Mouse (Mus musculus): Measurements from ENCODE around the gene Fam57b. TPM values are rescaled to one million over a fixed set of nuclear protein-coding genes. Genes with fewer than 3 reads are reported as not detected.

Fam57b gene
- polyA plus RNA-seq, 1 experiment from 2014 or later = 52.8 TPM

DNA sequence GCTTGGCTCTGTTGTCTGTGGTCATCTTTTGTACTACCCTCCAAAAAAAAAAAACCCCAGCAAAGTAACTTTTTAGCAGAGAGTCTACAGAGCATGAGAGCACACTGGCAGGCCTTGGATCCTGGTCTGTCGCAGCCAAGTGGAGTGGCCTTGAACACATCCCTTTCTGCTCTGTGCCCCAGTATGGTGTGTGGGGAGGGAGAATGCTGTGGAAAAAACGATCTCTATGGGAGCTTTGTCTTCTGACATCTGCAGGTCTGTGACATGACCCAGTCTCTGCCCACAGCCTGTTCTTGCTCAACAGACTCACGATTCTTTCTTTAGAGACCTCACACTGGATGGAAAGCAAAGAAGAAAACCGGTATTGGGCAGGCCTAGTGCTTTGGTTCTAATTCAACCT, 36.5 kb upstream of the Fam57b start:
- no peaks in the 10 kb centered on the region for H3K9me3 ChIP-seq (ENCODE audit: control insufficient read depth, low read length)
- peak overlapping the region; percentile 69 for H3K4me2 ChIP-seq (ENCODE audit: low read length)
- peak overlapping the region; percentile 64 for H3K4me3 ChIP-seq (ENCODE audit: low read length)
- 56% methylated on average over 4 of the region's 4 CpGs for WGBS
- peaks cover 21% of the 10 kb centered on the region for H3K4me1 ChIP-seq (ENCODE audit: control insufficient read depth, insufficient read depth, low read depth, low read length)
- peak overlapping the region; percentile 88 for H3K27ac ChIP-seq (ENCODE audit: low read depth, low read length)
- H3K9ac ChIP-seq (ENCODE audit: low read depth, low read length) = peak overlapping the region; percentile 83; the same call in 1 of the 2 replicates
- no peak for ATAC-seq
- H3K27me3 ChIP-seq (replicated peaks; ENCODE audit: control insufficient read depth, insufficient read depth, low read length) = no peaks in the 10 kb centered on the region
- peaks cover 10% of the 10 kb centered on the region for H3K36me3 ChIP-seq (ENCODE audit: control insufficient read depth, insufficient read depth, low read length)

GRCm38 (mm10) chr7:126761529-126762067, 35.9 kb upstream of the Fam57b start:
- peak overlapping the region; percentile 69; the same call in 1 of the 2 replicates for H3K4me2 ChIP-seq (ENCODE audit: low read length)
- WGBS = 75% methylated on average over 6 of the region's 6 CpGs
- no peak overlapping the region; the same call in 1 of the 2 replicates for H3K4me3 ChIP-seq (ENCODE audit: low read length)

DNA sequence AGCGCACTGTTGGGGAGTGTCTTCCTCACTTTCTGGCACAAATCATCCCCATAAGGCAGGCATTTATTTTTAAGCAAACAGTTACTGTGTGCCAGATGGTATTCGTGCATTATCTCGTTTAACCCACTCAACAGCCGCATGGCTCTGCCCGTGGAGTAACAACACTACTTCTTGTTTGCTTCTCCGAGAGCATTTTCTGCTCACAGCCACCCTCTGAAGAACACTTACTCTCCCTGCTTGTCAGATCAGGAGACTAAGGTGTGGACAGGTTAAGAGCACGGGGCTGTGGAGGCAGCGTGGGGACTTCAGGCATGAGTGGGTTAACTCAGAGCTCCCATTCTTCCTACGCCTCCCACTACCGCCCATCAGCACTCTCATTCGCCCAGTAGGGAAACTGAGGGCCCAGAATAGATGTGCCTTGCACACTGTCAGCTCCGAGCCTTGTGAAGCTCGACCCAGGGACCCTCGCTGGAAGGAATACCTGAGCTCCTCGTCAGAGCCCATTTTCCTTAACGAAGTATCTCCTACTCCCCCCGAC, 34.9 kb upstream of the Fam57b start:
- H3K9ac ChIP-seq (ENCODE audit: low read depth, low read length) = peak overlapping the region; percentile 35; the same call in 1 of the 2 replicates
- no peak for ATAC-seq

More at GRCm38 (mm10) chr7:126761529-126762067, 35.9 kb upstream of the Fam57b start:
- ATAC-seq = no peak
- Histone ChIP-seq H3K27ac (ENCODE audit: low read depth, low read length) (no peak overlapping the region), H3K27me3 (replicated peaks; ENCODE audit: control insufficient read depth, insufficient read depth, low read length) (no peaks in the 10 kb centered on the region), H3K9me3 (ENCODE audit: control insufficient read depth, low read length) (no peaks in the 10 kb centered on the region), H3K9ac (ENCODE audit: low read depth, low read length) (0 out of 2 replicates have a peak overlapping the region, but pooled peaks have one; percentile 83), H3K36me3 (ENCODE audit: control insufficient read depth, insufficient read depth, low read length) (peaks cover 15% of the 10 kb centered on the region), H3K4me1 (ENCODE audit: control insufficient read depth, insufficient read depth, low read depth, low read length) (peaks cover 21% of the 10 kb centered on the region)

DNA sequence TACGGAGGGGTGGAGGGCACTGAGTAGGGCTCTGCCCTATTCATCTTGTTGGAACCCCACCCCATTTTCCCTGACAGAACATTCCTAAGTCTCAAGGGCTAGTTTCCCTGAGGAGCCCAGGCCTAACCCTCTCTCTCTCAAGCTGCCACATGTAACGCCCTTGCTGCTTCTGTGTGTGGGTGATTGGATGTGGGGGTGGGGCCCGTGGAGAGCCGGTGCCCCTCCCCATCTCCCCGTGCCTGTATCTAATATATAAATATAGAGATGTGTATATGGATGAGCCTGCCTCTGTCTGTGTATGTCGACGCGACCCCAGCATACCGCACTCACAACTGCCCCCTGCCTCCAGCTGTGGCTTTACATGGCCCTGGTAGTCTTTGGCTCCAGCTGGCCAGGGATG, 31.9 kb upstream of the Fam57b start:
- Histone ChIP-seq H3K9me3 (ENCODE audit: control insufficient read depth, low read length) (no peaks in the 10 kb centered on the region), H3K36me3 (ENCODE audit: control insufficient read depth, insufficient read depth, low read length) (peaks cover 27% of the 10 kb centered on the region), H3K4me2 (ENCODE audit: low read length) (no peak overlapping the region), H3K9ac (ENCODE audit: low read depth, low read length) (no peak overlapping the region), H3K4me3 (ENCODE audit: low read length) (no peak overlapping the region), H3K27ac (ENCODE audit: low read depth, low read length) (no peak overlapping the region), H3K4me1 (ENCODE audit: control insufficient read depth, insufficient read depth, low read depth, low read length) (peaks cover 17% of the 10 kb centered on the region), H3K27me3 (replicated peaks; ENCODE audit: control insufficient read depth, insufficient read depth, low read length) (no peaks in the 10 kb centered on the region)
- 87% methylated on average over 9 of the region's 9 CpGs for WGBS
- no peak for ATAC-seq

More for the DNA sequence above, 34.9 kb upstream of the Fam57b start:
- Histone ChIP-seq H3K27ac (ENCODE audit: low read depth, low read length) (0 out of 2 replicates have a peak overlapping the region, but pooled peaks have one; percentile 27), H3K4me1 (ENCODE audit: control insufficient read depth, insufficient read depth, low read depth, low read length) (peaks cover 21% of the 10 kb centered on the region), H3K36me3 (ENCODE audit: control insufficient read depth, insufficient read depth, low read length) (peaks cover 20% of the 10 kb centered on the region), H3K4me3 (ENCODE audit: low read length) (peak overlapping the region; percentile 11), H3K9me3 (ENCODE audit: control insufficient read depth, low read length) (no peaks in the 10 kb centered on the region), H3K4me2 (ENCODE audit: low read length) (peak overlapping the region; percentile 7), H3K27me3 (replicated peaks; ENCODE audit: control insufficient read depth, insufficient read depth, low read length) (no peaks in the 10 kb centered on the region)
- 63% methylated on average over 17 of the region's 17 CpGs for WGBS

DNA sequence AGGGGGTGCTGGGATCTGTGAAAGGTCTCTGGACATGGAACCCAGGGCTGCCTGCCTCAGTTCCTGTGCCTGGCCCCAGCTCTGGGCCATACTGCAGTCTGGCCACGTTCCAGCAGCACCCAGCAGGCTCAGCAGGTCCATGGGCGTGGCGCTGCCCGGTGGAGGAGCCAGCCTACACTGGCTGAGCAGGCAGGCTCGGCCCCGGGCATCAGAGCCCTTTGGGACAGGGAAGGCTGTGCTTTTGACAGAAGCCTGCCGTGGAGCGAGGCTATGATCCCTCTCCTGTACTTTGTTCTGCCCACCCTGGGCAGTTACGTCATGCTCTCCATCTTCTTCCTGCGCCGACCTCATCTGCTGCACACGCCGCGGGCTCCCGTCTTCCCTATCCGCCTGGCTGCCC, 31.3 kb upstream of the Fam57b start, which contains the start of gene Gdpd3:
Gene Gdpd3, plus strand, starts transcription at position 134 of the 400 bp plus-strand sequence.
- ATAC-seq = no peak
- H3K4me1 ChIP-seq (ENCODE audit: control insufficient read depth, insufficient read depth, low read depth, low read length) = peaks cover 11% of the 10 kb centered on the region
- no peaks in the 10 kb centered on the region for H3K27me3 ChIP-seq (replicated peaks; ENCODE audit: control insufficient read depth, insufficient read depth, low read length)
- no peaks in the 10 kb centered on the region for H3K9me3 ChIP-seq (ENCODE audit: control insufficient read depth, low read length)
- H3K4me3 ChIP-seq (ENCODE audit: low read length) = no peak within 1 kb of the TSS
- WGBS = 88% methylated on average over 16 of the region's 16 CpGs
- no peak within 1 kb of the TSS for H3K9ac ChIP-seq (ENCODE audit: low read depth, low read length)
- H3K4me2 ChIP-seq (ENCODE audit: low read length) = no peak within 1 kb of the TSS
- H3K27ac ChIP-seq (ENCODE audit: low read depth, low read length) = no peak within 1 kb of the TSS
- peaks cover 27% of the 10 kb centered on the region for H3K36me3 ChIP-seq (ENCODE audit: control insufficient read depth, insufficient read depth, low read length)

DNA sequence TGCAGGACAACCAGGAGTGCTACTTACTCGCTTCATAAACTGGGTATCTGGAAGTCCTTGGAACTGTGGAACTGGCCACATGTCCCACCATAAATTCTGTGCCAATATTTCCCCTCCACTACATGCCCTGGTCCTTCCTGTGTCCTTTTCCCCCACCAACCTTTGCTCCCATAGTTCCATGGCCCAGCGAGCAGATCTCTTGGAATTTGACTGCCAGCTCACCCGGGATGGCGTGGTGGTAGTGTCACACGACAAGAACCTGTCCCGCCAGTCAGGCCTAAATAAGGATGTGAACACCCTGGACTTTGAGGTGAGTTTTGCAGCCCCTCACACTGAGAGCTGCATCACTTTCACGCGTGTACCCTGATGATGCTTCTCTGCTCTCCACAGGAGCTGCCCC, 30.5 kb upstream of the Fam57b start:
- peaks cover 3% of the 10 kb centered on the region for H3K4me1 ChIP-seq (ENCODE audit: control insufficient read depth, insufficient read depth, low read depth, low read length)
- no peaks in the 10 kb centered on the region for H3K9me3 ChIP-seq (ENCODE audit: control insufficient read depth, low read length)
- no peak for ATAC-seq
- WGBS = 94% methylated on average over 8 of the region's 8 CpGs
- no peaks in the 10 kb centered on the region for H3K27me3 ChIP-seq (replicated peaks; ENCODE audit: control insufficient read depth, insufficient read depth, low read length)
- no peak overlapping the region for H3K27ac ChIP-seq (ENCODE audit: low read depth, low read length)
- H3K9ac ChIP-seq (ENCODE audit: low read depth, low read length) = no peak overlapping the region
- peaks cover 27% of the 10 kb centered on the region for H3K36me3 ChIP-seq (ENCODE audit: control insufficient read depth, insufficient read depth, low read length)
- H3K4me2 ChIP-seq (ENCODE audit: low read length) = no peak overlapping the region
- no peak overlapping the region for H3K4me3 ChIP-seq (ENCODE audit: low read length)

DNA sequence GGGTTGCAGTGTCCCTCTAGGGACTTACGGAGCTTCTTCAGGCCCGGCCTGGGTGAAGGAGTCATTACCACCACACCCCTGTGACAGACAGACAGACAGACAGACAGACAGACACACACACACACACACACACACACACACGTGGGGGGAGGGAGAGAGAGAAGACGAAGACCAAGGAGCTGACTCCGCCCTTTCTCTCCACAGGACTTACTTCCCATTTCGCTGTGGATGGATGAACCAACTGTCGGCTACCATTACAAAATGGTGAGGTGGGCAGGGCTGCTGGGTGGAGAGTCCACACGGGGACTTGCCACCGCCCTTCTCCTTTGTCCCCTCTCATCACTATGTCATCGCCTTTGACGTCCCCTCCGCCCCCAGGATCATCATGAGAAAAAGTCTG, 26.7 kb upstream of the Fam57b start:
- Histone ChIP-seq H3K9ac (ENCODE audit: low read depth, low read length) (no peak overlapping the region), H3K4me3 (ENCODE audit: low read length) (no peak overlapping the region), H3K36me3 (ENCODE audit: control insufficient read depth, insufficient read depth, low read length) (peaks cover 16% of the 10 kb centered on the region; the same call in 1 of the 2 replicates), H3K4me2 (ENCODE audit: low read length) (no peak overlapping the region), H3K27ac (ENCODE audit: low read depth, low read length) (no peak overlapping the region), H3K9me3 (ENCODE audit: control insufficient read depth, low read length) (no peaks in the 10 kb centered on the region), H3K27me3 (replicated peaks; ENCODE audit: control insufficient read depth, insufficient read depth, low read length) (no peaks in the 10 kb centered on the region), H3K4me1 (ENCODE audit: control insufficient read depth, insufficient read depth, low read depth, low read length) (no peaks in the 10 kb centered on the region; the same call in 1 of the 2 replicates)
- ATAC-seq = no peak
- WGBS = 80% methylated on average over 12 of the region's 12 CpGs

- no peak overlapping the region for H3K4me3 ChIP-seq (ENCODE audit: low read length)
These were observed 24.1 kb upstream of the Fam57b start for GRCm38 (mm10) chr7:126773351-126773750.

GRCm38 (mm10) chr7:126774463-126774862, 23.0 kb upstream of the Fam57b start:
- Histone ChIP-seq H3K27me3 (replicated peaks; ENCODE audit: control insufficient read depth, insufficient read depth, low read length) (no peaks in the 10 kb centered on the region), H3K4me2 (ENCODE audit: low read length) (no peak overlapping the region), H3K4me1 (ENCODE audit: control insufficient read depth, insufficient read depth, low read depth, low read length) (peaks cover 18% of the 10 kb centered on the region), H3K9me3 (ENCODE audit: control insufficient read depth, low read length) (no peaks in the 10 kb centered on the region), H3K9ac (ENCODE audit: low read depth, low read length) (no peak overlapping the region), H3K27ac (ENCODE audit: low read depth, low read length) (no peak overlapping the region), H3K36me3 (ENCODE audit: control insufficient read depth, insufficient read depth, low read length) (peaks cover 4% of the 10 kb centered on the region), H3K4me3 (ENCODE audit: low read length) (no peak overlapping the region)
- ATAC-seq = no peak
- 84% methylated on average over 2 of the region's 2 CpGs for WGBS

More at GRCm38 (mm10) chr7:126773351-126773750, 24.1 kb upstream of the Fam57b start:
- no peak overlapping the region for H3K9ac ChIP-seq (ENCODE audit: low read depth, low read length)
- H3K4me2 ChIP-seq (ENCODE audit: low read length) = no peak overlapping the region
- no peak for ATAC-seq
- WGBS = 91% methylated on average over 2 of the region's 2 CpGs
- H3K27ac ChIP-seq (ENCODE audit: low read depth, low read length) = no peak overlapping the region
- peaks cover under 1% of the 10 kb centered on the region for H3K36me3 ChIP-seq (ENCODE audit: control insufficient read depth, insufficient read depth, low read length)
- no peaks in the 10 kb centered on the region for H3K9me3 ChIP-seq (ENCODE audit: control insufficient read depth, low read length)
- peaks cover 17% of the 10 kb centered on the region for H3K4me1 ChIP-seq (ENCODE audit: control insufficient read depth, insufficient read depth, low read depth, low read length)
- no peaks in the 10 kb centered on the region for H3K27me3 ChIP-seq (replicated peaks; ENCODE audit: control insufficient read depth, insufficient read depth, low read length)

Data from hindbrain, embryonic 16.5 days (tissue).